Mouse (Mus musculus) bone marrow, adult 2 months (tissue): ENCODE measurements around the gene Tbx10.

ENCODE experiments used
- CTCF ChIP-seq: fragments of 200-500 bp; IDR thresholded peaks from 2 replicates; pipeline ENCODE4 v1.5.1; 2011; ENCODE audit warnings: low read length, control low read depth; ENCODE audit not compliant: control insufficient read depth, insufficient read depth
- POLR2A ChIP-seq: fragments of 200-500 bp; IDR thresholded peaks from 2 replicates; pipeline ENCODE4 v1.6.1; 2011; ENCODE audit warnings: low read depth, mild to moderate bottlenecking, control low read depth, low read length, borderline replicate concordance; ENCODE audit not compliant: control insufficient read depth

DNA sequence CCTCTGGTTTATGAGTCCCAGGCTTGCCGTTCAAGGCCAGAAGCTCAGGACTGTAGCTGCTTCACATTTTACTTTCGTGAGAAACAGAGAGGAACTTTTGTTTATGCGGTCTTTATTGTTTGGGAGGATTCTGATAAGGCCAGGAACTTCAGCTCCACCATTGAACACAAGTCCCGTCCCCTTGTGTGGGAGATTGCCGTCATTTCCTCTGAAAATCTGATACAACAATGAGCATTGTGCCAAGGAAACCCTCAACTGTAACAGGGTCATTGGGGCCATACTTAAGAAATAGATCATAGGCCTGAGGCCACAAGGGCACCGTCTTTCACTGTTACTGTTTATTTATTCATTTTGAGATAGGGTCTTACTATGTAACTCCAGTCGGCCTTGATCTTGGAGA lies 30.6 kb downstream of the Tbx10 start:
- TF ChIP-seq CTCF (no peak), POLR2A (no peak)
